Mouse (Mus musculus) adrenal gland, postnatal 10 days (tissue): ENCODE measurements around the gene Tas2r140. TPM values are rescaled to one million over a fixed set of nuclear protein-coding genes. Genes with fewer than 3 reads are reported as not detected.

ENCODE experiments used
- DNase-seq: peaks from one replicate; pipeline ENCODE4 v3.0.0; 2021; ENCODE audit warnings: mixed read lengths
- long read RNA-seq, 2 experiments: library from polyadenylated mRNA; stranded (forward); transcript quantifications; one replicate each; pipeline ENCODE4 v2.0.0; 2021
- total RNA-seq, 2 experiments: library from RNA; stranded (reverse); gene quantifications; 2 replicates each; pipeline ENCODE4 v1.2.3; 2021

The Tas2r140 gene
- not detected for total RNA-seq
- long read RNA-seq, experiment 1, result 0 reads
- long read RNA-seq, experiment 2, result 0 reads

- DNase-seq, result no peak
Measured at GRCm38 (mm10) chr6:133055716-133056115, at the start of gene Tas2r140. Gene Tas2r140 (minus strand): TSS chr6:133055816.

- DNase-seq, result no peak
Measured at GRCm38 (mm10) chr6:133104609-133104921, 48.9 kb upstream of the Tas2r140 start, which contains the start of gene Smim10l1. Gene Smim10l1 (plus strand): TSS chr6:133104909.

GRCm38 (mm10) chr6:133102430-133102829 is 46.8 kb upstream of the Tas2r140 start:
- DNase-seq, result no peak

- DNase-seq, result no peak
Measured at GRCm38 (mm10) chr6:133092226-133092625, 36.6 kb upstream of the Tas2r140 start.

GRCm38 (mm10) chr6:133037001-133037400 is 18.6 kb downstream of the Tas2r140 start, which contains the start of gene Tas2r103:
Gene Tas2r103 (minus strand): TSS chr6:133037101.
- no peak for DNase-seq

Other genes with a start within 250 kb of the Tas2r140 start
- not detected for gene Tas2r123, start 208.7 kb downstream of the Tas2r140 start, total RNA-seq
- gene Tas2r116, start 200.4 kb downstream of the Tas2r140 start, total RNA-seq, result not detected
- not detected for gene Tas2r110, start 187.8 kb downstream of the Tas2r140 start, total RNA-seq
- not detected for gene Tas2r113, start 162.8 kb downstream of the Tas2r140 start, total RNA-seq
- not detected for gene Tas2r125, start 146.2 kb downstream of the Tas2r140 start, total RNA-seq
- gene Tas2r129, start 104.7 kb downstream of the Tas2r140 start, total RNA-seq, result not detected
- not detected for gene Tas2r131, start 97.9 kb downstream of the Tas2r140 start, total RNA-seq
- not detected for gene Tas2r109, start 74.9 kb downstream of the Tas2r140 start, total RNA-seq
- not detected for gene Tas2r103, start 18.7 kb downstream of the Tas2r140 start, total RNA-seq
- gene Smim10l1, start 49.1 kb upstream of the Tas2r140 start, total RNA-seq, result 10 to 100 TPM; 78.3 to 84.6 TPM
- not detected for gene 5530400C23Rik, start 236.4 kb upstream of the Tas2r140 start, total RNA-seq